25 mouse cellular contexts compared by ENCODE assay signal in the genomic region with DNA sequence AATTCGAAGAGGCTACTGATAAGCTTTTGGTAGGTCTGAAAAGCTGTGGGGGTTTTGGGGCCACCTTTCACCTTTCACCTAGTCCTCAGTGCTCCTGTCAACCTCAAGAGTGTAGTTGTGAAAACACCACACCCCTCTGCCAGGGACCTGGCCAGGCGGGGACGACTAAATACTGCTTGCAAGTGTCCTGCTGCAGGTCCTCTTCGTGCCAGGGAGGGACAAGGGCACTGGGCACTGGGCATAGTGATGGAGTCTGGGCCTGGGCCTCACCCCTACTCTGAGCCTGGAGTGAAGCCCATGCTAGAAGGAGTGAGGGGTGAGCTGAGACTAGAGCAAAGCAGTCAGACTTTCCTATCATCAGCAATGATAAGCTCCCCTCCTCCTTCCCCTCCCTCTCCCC.
"Had no signal": no experiment of that assay in that cellular context is flagged by ENCODE, and none has a peak within 500 bp of the region (broad histone marks: within the 10 kb centered on the region; RNA-seq: fewer than 3 reads in every experiment).

No protein-coding gene starts in this region.

- H3K27me3 ChIP-seq: heart, embryonic 13.5 days; heart, embryonic 15.5 days; hindbrain, embryonic 13.5 days; hindbrain, embryonic 15.5 days; kidney, embryonic 15.5 days; limb, embryonic 12.5 days; liver, embryonic 13.5 days; liver, embryonic 15.5 days had no signal

- H3K9me3 ChIP-seq: heart, embryonic 13.5 days; heart, embryonic 15.5 days; hindbrain, embryonic 13.5 days; hindbrain, embryonic 15.5 days; kidney, embryonic 15.5 days; limb, embryonic 12.5 days; liver, embryonic 13.5 days; liver, embryonic 15.5 days had no signal

- H3K4me1 ChIP-seq: hindbrain, embryonic 13.5 days; hindbrain, embryonic 15.5 days; kidney, embryonic 15.5 days; liver, embryonic 13.5 days; liver, embryonic 15.5 days had no signal

- ATAC-seq: hindbrain, postnatal 0 days; intestine, embryonic 16.5 days had no signal

- H3K4me3 ChIP-seq: heart, embryonic 13.5 days; heart, embryonic 15.5 days; hindbrain, embryonic 13.5 days; hindbrain, embryonic 15.5 days; kidney, embryonic 15.5 days; limb, embryonic 12.5 days; liver, embryonic 13.5 days; liver, embryonic 15.5 days had no signal

- H3K9ac ChIP-seq: heart, embryonic 13.5 days; heart, embryonic 15.5 days; hindbrain, embryonic 13.5 days; hindbrain, embryonic 15.5 days; kidney, embryonic 15.5 days; limb, embryonic 12.5 days; liver, embryonic 13.5 days; liver, embryonic 15.5 days had no signal

- H3K4me2 ChIP-seq: heart, embryonic 13.5 days; heart, embryonic 15.5 days; hindbrain, embryonic 13.5 days; hindbrain, embryonic 15.5 days; kidney, embryonic 15.5 days; limb, embryonic 12.5 days; liver, embryonic 11.5 days; liver, embryonic 13.5 days; liver, embryonic 15.5 days had no signal

- H3K36me3 ChIP-seq: heart, embryonic 13.5 days; heart, embryonic 15.5 days; hindbrain, embryonic 13.5 days; hindbrain, embryonic 15.5 days; kidney, embryonic 15.5 days; limb, embryonic 12.5 days; liver, embryonic 13.5 days; liver, embryonic 15.5 days had no signal

- DNase-seq: gastrocnemius, postnatal 14 days; gastrocnemius, postnatal 36 days; heart, adult 18-20 months; heart, postnatal 14 days; heart, postnatal 36 days; kidney, adult 11 months; kidney, adult 2 months; kidney, adult 9 months; kidney, postnatal 14 days; kidney, postnatal 36 days; layer of hippocampus, adult 9-11 months; left cerebral cortex, postnatal 4 days; liver; liver, embryonic 13.5 days had no signal

- H3K27ac ChIP-seq: heart, embryonic 13.5 days; heart, embryonic 15.5 days; hindbrain, embryonic 13.5 days; hindbrain, embryonic 15.5 days; hindbrain, postnatal 0 days; kidney, embryonic 15.5 days; kidney, postnatal 0 days; limb, embryonic 12.5 days; liver, embryonic 13.5 days; liver, embryonic 15.5 days had no signal
